Mouse (Mus musculus) heart, postnatal 0 days (tissue): Measurements from ENCODE around the gene Syde1. TPM values are rescaled to one million over a fixed set of nuclear protein-coding genes. Genes with fewer than 3 reads are reported as not detected.
"Not testable (repeated sequence)": the region's sequence is repeated elsewhere in the genome, so short reads cannot be mapped to it uniquely, and the experiment has no call there.

ENCODE experiments used
- ATAC-seq: fragments of 200-750 bp; cut with Nextera tagmentation; 2 replicates; pipeline ENCODE4 v1.8.0; 2017; ENCODE audit warnings: low read depth, moderate number of reproducible peaks, moderate library complexity; ENCODE audit not compliant: insufficient read depth
- DNase-seq: peaks from one replicate; pipeline ENCODE4 v3.0.0-alpha.2; 2016; ENCODE audit warnings: low spot score
- H3K27ac ChIP-seq: fragments of 300-500 bp; sonication (generic); 2 replicates; pipeline ENCODE4 v1.5.1; 2014; ENCODE audit warnings: low read depth, mild to moderate bottlenecking
- H3K27me3 ChIP-seq: fragments of 300-500 bp; sonication (generic); 2 replicates; pipeline ENCODE4 v1.6.1; 2014; ENCODE audit warnings: low read length, mixed read lengths; ENCODE audit not compliant: control insufficient read depth, insufficient read depth
- H3K36me3 ChIP-seq: fragments of 300-500 bp; sonication (generic); replicated peaks from 2 replicates; pipeline ENCODE4 v1.6.1; 2014; ENCODE audit warnings: low read length, mixed read lengths; ENCODE audit not compliant: control insufficient read depth, insufficient read depth
- H3K4me1 ChIP-seq: fragments of 300-500 bp; sonication (generic); 2 replicates; pipeline ENCODE4 v1.6.1; 2014; ENCODE audit warnings: antibody characterized with exemption; ENCODE audit not compliant: control insufficient read depth, insufficient read depth
- H3K4me2 ChIP-seq: fragments of 300-500 bp; sonication (generic); 2 replicates; pipeline ENCODE4 v1.6.1; 2014; ENCODE audit warnings: low read depth, mild to moderate bottlenecking, low read length, moderate library complexity
- H3K4me3 ChIP-seq: fragments of 300-500 bp; sonication (generic); 2 replicates; pipeline ENCODE4 v1.5.1; 2014; ENCODE audit warnings: low read depth, low read length
- H3K9ac ChIP-seq: fragments of 300-500 bp; sonication (generic); replicated peaks from 2 replicates; pipeline ENCODE4 v1.6.1; 2014; ENCODE audit warnings: low read depth, low read length, mixed read lengths
- H3K9me3 ChIP-seq: fragments of 300-500 bp; sonication (generic); replicated peaks from 2 replicates; pipeline ENCODE4 v1.6.1; 2016; ENCODE audit warnings: low read length; ENCODE audit not compliant: control insufficient read depth
- CTCF ChIP-seq: IDR thresholded peaks from 2 replicates; pipeline ENCODE4 v1.5.1; 2016; ENCODE audit warnings: antibody characterized with exemption, control low read depth, low read depth
- EP300 ChIP-seq: IDR thresholded peaks from 2 replicates; pipeline ENCODE4 v1.6.1; 2016; ENCODE audit warnings: antibody characterized with exemption, low read depth
- WGBS: fragments of 180-500 bp; shearing (Covaris S2); extraction: QIAGEN DNeasy Blood & Tissue Kit; methylation state at CpG from one replicate; pipeline ENCODE4 v1.1.7; 2014; 5-methylcytosine and 5-hydroxymethylcytosine counted together
- polyA plus RNA-seq: library from polyadenylated mRNA; unstranded; fragments of >200 nt; fragmentation: Nextera tagmentation; extraction: Ambion mirVana; gene quantifications from 2 replicates; pipeline ENCODE4 v1.2.1, GENCODE M21; 2015
- total RNA-seq: library from RNA; depleted of rRNA; stranded (reverse); fragments of >200 nt; gene quantifications from 2 replicates; pipeline ENCODE4 v1.2.3, GENCODE M21; 2014; ENCODE audit warnings: low replicate concordance; rRNA removed

The Syde1 gene
- total RNA-seq (25.3 and 27.9 TPM in 2 replicates), polyA plus RNA-seq (7.5 and 8.5 TPM in 2 replicates)

DNA sequence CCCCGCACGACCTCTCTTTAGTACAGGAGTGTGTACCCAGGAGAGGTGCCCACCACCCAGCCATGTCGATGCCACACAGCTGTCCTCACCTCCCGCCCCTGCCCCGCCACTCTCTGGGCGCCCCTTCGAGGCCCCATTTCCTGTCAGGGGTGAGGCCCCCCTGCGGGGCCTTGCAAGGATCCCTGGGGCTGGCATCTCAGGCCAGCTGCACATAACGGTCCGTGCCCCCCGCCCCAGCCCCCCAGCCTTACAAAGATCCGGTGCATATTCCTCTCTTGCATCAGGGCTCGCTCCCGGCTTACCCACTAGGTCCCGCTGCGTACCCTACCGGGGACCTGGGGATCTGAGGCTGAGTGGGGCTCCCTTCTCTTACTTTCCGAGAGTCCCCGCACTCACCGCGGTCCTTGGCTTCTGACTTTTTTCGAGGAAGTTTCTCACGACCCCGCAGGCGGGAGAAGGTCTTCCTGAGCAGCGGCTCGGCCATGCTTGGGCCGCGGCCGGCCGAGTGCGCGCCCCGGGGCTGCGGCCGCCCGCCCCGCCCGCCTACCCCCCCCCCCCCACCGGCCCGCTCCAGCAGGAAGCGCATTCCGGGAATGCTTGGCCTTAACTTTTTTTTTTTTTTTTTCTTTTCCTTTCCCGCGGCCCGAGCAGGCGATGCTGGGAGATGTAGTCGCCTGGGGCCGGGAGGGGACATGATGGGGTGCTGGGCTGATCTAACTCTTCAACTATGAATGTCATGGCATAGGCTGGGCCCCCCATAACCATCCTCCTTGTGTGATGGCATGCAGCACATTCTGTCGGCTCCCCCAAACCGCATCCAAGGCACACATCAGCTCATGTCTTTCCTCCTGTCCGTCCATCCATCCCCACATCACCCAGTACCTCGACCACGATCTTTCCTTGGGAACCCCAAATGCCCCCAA is at the start of gene Syde1:
Gene Syde1, minus strand, starts transcription at position 559 of the 923 bp plus-strand sequence.
- H3K27me3 ChIP-seq: no peaks in the 10 kb centered on the region
- H3K9me3 ChIP-seq: no peaks in the 10 kb centered on the region
- DNase-seq (peak; percentile 76), ATAC-seq (peak; percentile 89)
- H3K9ac ChIP-seq: peak within 1 kb of the TSS; percentile 83
- H3K4me3 ChIP-seq: peak within 1 kb of the TSS; percentile 73
- H3K27ac ChIP-seq: peak within 1 kb of the TSS; percentile 85
- TF ChIP-seq EP300 (no peak), CTCF (no peak)
- WGBS: 5% methylated on average over 35 of the region's 54 CpGs
- H3K4me2 ChIP-seq: peak within 1 kb of the TSS; percentile 75
- peaks cover 15% of the 10 kb centered on the region; the same call in 1 of the 2 replicates for H3K4me1 ChIP-seq
- peaks cover 30% of the 10 kb centered on the region for H3K36me3 ChIP-seq

DNA sequence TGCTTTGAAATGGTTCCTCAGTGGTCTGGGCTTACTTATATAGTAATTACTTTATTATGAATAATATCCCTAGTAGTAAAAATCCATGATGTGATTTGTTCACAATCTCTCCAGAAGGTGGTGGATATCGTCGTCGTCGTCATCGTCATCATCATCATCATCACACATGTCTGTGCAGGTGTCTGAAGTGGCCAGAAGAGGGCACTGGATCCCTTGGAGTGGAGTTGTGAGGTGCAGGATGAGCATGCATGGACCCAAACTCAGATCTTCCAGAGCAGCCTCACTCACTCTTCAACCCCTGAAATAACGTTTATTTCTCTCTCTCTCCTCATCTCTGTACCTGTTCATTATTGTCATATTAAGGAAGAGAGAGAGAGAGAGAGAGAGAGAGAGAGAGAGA is 40.5 kb upstream of the Syde1 start:
- H3K4me2 ChIP-seq: no peak overlapping the region
- DNase-seq (no peak), ATAC-seq (no peak)
- H3K27ac ChIP-seq: no peak overlapping the region
- no peak overlapping the region for H3K4me3 ChIP-seq
- WGBS: 11% methylated on average over 6 of the region's 6 CpGs
- no peak overlapping the region for H3K9ac ChIP-seq
- H3K4me1 ChIP-seq: no peaks in the 10 kb centered on the region
- no peaks in the 10 kb centered on the region for H3K36me3 ChIP-seq
- no peaks in the 10 kb centered on the region for H3K9me3 ChIP-seq
- no peaks in the 10 kb centered on the region for H3K27me3 ChIP-seq
- TF ChIP-seq CTCF (peak; percentile 56), EP300 (no peak)

DNA sequence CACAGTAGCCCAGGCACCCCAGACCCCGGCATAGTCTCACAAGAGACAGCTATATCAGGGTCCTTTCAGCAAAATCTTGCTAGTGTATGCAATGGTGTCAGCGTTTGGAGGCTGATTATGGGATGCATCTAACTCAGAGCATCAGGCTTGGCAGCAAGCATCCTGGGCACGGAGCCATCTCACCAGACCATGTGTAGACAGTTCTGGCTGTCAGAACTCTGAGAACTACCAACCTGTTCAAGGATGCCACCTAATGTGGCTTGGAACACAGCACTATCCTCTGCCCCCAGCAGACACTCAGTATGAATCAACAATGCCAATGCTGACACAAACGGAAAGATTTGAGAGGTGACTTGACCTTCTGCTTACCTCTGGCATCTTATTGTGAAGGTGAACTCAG is 38.4 kb upstream of the Syde1 start:
- ATAC-seq (no peak), DNase-seq (no peak)
- Histone ChIP-seq H3K36me3 (no peaks in the 10 kb centered on the region), H3K4me3 (no peak overlapping the region), H3K27me3 (no peaks in the 10 kb centered on the region), H3K4me2 (no peak overlapping the region), H3K9ac (no peak overlapping the region), H3K4me1 (no peaks in the 10 kb centered on the region), H3K27ac (no peak overlapping the region), H3K9me3 (no peaks in the 10 kb centered on the region)
- TF ChIP-seq CTCF (no peak), EP300 (no peak)
- WGBS: 70% methylated on average over 4 of the region's 4 CpGs

DNA sequence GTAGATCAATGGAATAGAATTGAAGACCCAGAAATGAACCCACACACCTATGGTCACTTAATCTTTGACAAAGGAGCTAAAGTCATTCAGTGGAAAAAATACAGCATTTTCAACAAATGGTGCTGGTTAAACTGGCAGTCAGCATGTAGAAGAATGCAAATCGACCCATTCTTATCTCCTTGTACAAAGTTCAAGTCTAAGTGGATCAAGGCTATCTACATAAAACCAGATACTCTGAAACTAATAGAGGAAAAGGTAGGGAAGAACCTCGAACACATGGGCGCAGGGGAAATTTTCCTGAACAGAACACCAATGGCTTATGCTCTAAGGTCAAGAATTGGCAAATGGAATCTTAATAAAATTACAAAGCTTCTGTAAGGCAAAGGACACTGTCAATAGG is 31.4 kb upstream of the Syde1 start:
- DNase-seq, H3K27ac ChIP-seq, H3K4me2 ChIP-seq, H3K9me3 ChIP-seq, ATAC-seq, H3K9ac ChIP-seq, H3K4me3 ChIP-seq, H3K27me3 ChIP-seq, H3K4me1 ChIP-seq, H3K36me3 ChIP-seq: not testable (repeated sequence)
- 71% methylated on average over 3 of the region's 3 CpGs for WGBS

DNA sequence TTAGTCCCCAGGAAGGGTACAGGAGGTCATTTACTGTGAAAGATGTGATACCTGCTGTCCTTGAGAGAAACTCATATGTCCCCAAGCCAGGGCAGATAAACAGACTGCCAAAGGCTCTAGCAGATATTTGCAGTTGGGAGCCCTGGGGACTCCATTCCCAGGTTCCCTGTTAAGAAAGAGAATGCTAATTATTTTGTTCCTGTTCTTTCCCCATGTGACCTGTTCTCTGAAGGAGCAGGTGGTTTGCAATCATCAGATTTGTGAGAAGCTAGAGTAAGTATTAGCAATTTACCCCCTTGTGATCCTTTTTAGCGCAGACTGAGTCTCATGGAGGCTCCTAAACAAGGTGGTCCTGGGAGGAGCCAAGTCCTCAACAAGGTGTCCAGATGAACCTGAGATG is 26.2 kb upstream of the Syde1 start, which contains the start of gene Olfr1357:
Gene Olfr1357, minus strand, starts transcription at position 101 of the 400 bp plus-strand sequence.
- H3K27ac ChIP-seq: no peak within 1 kb of the TSS
- no peaks in the 10 kb centered on the region for H3K36me3 ChIP-seq
- no peaks in the 10 kb centered on the region for H3K9me3 ChIP-seq
- ATAC-seq (no peak), DNase-seq (no peak)
- no peaks in the 10 kb centered on the region for H3K4me1 ChIP-seq
- H3K4me3 ChIP-seq: no peak within 1 kb of the TSS
- H3K9ac ChIP-seq: no peak within 1 kb of the TSS
- TF ChIP-seq CTCF: no peak
- no peak for TF ChIP-seq EP300
- no peak within 1 kb of the TSS for H3K4me2 ChIP-seq
- 84% methylated on average over 1 of the region's 1 CpGs for WGBS
- H3K27me3 ChIP-seq: no peaks in the 10 kb centered on the region
